Mouse (Mus musculus): Measurements from ENCODE around the gene Fem1b.
"Not testable (repeated sequence)": the region's sequence is repeated elsewhere in the genome, so short reads cannot be mapped to it uniquely, and the experiment has no call there.

Gene Fem1b

DNA sequence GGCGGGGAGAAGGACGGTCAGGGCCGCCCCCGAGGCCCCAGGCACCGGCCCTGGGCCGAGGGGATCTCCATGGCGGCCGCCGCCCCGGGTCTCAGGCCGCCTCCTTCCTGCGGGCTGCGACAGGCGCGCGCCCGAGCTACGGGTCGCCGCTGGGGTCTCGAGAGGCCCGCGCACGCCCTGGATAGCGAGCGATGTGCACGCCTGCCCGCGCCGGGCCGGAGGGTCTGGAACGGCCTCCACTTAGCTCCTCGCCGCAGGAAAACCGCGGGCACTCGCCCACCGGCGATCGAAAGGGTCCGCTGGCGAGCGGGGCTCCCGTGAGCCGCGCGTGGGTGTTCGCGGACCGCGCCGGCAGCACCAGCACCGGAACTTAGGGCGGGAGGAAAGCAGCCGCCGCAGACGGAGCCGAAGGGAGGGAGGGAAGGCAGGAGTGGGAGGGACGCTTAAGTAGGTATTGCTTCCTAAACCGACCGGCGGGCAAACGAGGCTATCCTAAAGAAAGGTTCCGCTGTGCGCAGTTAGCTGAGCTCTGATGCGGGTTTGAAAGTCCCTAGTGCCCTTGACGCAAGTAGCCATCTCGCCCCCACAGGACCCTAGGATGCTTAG is at the start of gene Fem1b:
Fem1b (minus strand) TSS at position 419 of the 606 bp plus-strand sequence.
- peak; percentile 91 to 95 for DNase-seq

DNA sequence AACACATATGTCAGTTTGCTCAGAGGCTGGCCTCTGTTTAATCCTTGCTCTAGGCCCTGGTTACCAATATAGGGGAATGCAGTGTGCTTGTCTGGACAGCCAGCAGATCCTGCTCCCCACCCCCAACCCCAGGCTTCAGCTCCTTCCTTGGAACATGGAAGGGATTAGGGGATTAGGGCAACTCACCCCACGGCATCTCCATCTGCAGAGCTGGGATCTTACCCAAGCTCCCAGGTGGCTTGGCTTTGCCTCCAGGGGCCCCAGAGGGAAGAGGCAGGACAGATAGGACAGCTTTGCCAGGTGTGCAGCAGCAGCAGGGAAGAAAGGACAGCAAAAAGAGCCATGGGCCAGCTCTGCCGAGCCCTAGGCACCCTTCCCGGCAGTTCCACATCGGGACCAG is 49.1 kb upstream of the Fem1b start:
- no peak for DNase-seq

DNA sequence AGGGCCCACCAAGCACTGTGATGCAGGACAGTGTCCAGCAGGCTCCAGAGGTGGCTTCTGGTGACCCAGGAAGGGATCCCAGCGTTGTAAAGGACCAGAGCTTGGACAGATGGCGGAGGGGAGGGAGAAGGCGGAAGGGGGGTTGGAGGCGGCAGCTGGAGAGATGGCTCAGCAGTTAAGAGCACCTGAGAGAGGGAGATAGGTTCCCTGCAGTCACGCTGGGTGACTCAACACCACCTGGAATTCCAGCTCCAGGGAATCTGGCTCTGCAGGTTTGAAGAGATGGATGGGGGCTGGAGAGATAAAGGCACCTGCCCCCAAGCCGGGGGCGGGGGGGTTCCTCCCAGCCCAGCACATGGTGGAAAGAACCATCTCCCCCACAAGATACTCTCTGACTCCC is 48.4 kb upstream of the Fem1b start:
- not testable (repeated sequence) for DNase-seq

DNA sequence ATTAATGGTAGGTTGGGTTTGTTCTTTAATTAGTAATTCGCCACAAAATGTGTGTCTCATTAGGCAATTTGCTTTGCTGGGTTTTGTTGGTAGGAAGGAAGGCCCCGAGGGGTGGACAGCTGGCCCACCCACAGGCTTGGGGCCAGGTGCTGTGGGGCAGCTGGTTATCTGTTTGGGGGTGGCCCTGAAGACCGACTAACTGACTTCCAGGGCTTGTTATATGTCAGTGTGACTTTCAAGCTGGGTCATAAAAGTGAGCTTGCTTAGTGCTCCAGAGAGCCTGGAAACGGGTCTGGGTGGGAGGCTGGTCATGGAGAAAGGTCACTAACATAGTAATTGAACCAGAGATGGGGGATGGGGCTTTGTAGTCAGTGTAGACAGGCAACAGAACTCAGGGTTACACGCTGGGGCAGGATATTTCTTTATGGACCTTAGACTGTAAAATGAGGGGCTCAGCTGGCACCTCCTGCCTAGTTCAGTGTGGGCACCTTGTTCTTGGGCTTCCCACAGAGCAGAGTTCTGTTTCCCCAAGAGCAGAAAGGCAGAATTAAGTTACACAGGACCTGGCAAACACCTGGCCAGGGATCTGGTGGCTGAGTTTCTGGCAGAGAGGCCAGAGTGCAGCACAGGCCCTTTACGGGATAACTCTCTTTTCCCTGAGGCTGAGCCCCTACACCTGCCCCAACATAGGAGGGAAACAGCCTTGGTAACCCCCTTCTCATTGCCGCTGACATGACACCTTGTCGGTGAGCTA is 46.7 kb upstream of the Fem1b start:
- peak; percentile 29 to 40 for DNase-seq

DNA sequence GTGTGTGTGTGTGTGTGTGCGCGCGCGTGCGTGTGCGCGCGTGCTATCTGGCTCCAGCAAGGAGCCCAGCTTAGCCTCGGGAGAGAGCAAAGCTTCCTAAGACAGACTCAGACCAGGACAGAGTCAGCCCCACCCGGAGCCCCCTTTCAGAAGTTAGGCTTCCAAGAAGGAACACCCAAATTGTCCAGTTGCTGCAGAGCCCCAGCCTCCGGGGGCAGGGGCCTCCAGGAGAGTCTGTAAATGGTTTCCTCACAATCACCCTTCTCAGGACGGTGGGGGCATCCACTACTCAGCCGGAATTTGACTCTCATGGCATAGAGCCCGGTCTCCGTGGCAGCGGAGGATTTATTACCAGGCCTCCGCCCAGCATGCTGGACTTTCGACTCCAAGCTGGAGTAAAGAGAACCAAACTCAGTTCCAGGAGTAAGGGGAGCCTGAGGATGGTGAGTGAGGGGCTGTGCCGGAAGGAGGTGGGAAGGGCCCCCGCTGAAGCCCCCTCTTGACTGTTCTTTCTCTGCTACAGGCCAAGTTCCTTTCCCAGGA is 46.1 kb upstream of the Fem1b start, which contains the start of gene Calml4:
Calml4 (plus strand) TSS at position 362 of the 543 bp plus-strand sequence.
- DNase-seq: peak; percentile 96 to 97

DNA sequence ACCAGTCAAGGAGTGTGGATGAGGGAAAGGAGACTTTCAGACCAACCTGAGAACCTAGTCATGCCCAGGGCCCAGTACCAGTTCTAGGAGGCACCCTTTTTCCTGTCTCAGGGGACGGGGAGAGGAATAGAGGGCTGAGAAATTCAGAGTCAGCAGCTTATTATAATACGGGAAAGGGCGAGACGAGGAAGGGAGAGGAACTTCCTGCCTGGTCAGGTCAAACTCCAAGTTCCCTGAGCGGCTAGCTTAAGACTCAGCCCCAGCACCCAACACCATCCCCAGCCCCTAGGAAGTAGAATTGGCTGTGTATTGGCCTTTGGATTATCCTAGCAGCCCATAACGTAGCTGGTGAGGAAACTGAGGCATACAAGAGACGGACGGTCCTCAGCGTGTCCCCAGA is 45.5 kb upstream of the Fem1b start:
- peak; percentile 74 to 87 for DNase-seq

DNA sequence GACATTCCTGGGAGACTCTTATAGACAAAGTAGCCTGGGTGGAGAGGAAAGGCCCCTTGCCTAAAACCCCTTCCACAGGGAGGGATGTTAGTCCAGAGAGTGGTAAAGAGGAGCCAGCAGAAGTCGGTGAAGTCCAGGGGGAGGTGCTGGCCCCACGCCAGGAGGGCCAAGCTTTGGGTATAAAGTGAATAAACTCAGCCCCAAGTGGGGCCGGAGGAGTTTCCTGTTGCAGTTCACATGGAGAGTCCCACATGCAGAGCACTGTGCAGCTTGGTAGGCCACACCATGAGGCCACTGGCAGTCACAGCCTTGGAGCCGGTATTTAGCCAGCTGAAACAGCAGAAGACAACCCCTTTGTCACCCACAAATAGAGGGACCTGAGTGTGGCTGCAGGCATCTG is 42.7 kb upstream of the Fem1b start:
- DNase-seq: peak; percentile 51 to 65

DNA sequence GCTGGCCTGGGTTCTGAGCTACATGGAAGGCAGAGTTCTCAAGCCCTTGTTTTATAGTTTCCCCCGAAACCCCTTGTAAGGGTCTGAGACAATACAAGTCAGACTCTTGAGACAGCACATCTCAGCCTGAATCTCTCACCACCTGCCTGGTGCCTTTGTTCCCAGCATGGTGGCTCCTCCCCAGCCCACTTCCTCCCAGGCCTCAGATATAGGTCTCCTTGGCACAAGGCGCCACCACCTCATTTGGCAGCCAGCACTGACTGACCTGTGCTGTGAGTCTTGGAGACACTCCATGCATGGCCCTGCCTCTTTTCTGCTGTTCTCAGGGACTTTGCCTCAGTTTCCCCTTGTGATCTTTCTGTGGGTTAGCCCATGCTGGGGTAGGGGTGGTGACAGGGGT is 39.8 kb upstream of the Fem1b start:
- DNase-seq: no peak

DNA sequence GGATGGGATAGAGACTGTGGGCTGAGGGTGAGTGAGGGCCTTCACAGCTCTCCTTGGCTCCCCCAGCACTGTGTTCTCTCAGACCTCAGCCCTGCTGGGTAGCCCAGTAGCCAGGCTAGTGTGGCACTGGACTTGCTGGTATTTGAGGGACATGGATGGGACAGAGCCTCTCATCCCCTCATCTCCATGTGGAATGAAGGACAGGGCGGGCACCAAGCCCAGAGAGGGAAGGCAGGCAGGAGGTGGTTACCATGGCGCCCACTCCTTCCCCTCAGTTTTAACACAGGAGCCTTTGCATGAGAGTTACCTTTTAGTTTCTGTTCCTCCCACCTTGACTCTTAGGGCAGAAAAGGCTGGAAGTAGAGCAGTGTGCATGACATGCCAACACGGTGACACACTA is 36.9 kb upstream of the Fem1b start:
- DNase-seq: no peak

DNA sequence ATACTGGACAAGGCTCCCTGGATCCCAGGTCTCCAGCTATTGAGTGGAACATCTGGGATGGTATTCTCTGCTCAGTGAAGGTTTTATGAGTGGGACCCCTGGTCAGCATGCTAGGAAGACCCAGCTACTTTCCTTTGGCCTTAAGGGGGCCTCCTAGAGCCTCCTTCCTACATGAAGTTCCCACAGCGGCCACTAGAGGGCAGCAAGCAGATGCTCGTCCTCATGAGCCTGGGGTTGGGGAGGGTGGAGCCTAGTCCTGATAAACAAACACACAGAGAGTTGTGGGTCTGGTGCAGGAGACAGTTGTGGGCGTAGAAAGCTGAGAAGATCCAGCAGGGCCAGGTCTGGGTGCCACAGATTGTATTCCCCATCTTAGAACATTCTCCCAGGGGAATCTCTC is 36.0 kb upstream of the Fem1b start:
- peak; percentile 87 to 95 for DNase-seq

DNA sequence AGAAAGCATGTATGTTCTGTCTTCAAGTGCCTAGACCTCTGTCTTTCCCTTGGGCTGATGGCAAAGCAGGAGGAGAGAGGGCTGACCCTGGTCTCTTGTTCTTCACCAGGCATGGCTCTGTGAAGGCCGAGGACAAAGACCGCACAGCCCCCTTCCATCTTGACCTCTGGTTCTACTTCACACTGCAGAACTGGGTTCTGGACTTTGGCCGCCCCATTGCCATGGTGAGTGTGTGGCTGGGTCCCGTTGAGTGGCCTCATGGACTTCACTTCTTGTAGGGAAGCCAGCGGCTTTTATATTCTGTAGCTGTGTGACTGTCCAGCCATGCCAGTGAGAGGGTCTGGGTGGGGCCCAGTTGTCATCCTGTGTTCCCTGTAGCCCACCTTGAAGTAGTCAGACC is 32.7 kb upstream of the Fem1b start:
- DNase-seq: peak; percentile 60 to 83

DNA sequence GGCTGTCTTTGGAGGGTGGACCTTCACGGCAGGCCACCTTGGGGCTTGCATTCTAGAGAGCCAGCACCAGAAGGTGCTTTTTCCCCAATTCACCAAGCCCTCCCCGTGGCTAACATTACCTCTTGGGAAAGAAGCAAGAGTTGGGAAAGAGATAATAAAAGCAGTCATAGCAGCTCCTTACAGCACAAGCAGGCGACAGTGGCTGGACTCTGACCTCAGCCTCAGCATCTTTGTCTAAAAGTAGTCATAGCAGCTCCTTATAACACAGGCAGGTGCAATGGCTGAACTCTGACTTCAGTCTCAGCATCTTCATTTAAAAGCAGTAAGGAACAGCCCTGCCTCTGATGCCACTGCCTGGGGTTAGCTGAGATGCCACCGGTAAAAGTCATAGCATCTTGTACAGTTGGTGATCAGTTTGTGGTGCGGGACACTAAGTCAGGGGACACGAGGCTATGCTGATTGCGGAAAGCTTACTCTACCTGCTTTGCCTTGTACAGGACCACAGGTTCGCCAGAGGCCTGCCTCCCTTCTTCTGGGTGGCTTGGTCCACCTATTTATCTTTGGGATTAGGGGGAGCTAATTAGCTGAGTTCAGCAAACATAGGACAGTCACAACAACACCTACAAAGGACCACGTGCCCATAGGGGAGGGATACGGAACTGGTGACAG is 31.8 kb upstream of the Fem1b start:
- DNase-seq: no peak

DNA sequence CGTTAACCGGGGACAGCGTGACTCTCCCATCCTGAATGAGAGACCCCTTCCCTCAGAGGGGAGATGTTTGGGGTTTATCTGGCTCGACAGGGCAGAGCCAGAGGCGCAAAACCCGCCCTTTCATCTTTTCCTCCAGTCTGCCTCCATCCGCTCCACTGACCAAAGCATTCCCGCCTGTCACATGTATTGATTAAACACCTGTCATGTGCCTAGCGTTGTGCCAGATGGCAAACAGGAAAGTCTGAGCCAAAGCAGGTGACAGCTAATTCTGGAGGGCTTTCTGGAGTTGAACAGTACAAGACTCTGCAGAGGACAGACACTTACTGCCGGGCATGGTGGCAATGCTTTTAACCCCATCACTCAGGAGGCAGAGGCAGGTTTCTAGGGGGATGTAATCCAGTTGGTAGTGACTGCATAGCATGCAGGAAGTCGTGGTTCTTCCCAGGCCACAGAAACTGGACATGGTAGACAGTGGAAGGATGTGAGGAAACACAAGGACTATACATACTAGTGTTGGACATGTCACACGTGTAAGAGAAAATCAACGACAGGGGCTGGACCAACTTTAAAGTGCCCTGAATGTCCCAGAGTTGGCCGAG is 27.5 kb upstream of the Fem1b start:
- peak; percentile 42 to 57 for DNase-seq

DNA sequence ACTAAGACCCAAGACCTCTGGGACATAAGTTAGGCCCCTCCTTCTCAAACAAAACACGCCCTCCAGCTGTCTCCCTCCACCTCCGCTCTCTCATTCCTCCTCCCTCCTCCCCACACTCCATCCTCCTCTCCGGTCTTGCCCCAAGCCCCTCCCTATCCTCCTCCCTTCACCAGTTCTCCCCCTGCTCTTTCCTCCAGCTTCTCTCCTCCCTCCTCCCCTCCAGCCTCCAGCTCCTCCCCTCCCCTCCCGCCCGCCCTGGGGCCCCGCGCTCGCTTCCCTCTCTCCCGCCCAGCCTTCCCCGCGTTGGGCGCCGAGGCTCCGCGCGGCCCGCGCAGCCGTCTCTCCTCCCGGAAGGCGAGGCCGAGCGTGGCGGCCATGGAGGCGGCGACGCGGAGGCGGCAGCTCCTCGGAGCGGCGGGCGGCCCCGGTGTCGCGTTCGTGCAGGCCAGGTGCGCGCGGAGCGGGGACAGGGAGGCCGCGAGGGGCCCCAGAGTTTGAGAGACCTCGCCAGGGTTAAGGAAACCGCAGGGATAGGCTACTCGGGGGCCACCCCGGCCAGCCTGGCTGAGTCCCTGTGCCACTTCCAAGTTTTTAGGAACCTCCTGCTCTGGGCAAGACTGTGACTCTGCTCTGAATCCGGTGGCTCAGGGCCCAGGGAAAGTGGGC is 26.9 kb upstream of the Fem1b start, which contains the start of gene Cln6:
Cln6 (plus strand) TSS at position 280 of the 666 bp plus-strand sequence.
- peak; percentile 78 to 92 for DNase-seq

DNA sequence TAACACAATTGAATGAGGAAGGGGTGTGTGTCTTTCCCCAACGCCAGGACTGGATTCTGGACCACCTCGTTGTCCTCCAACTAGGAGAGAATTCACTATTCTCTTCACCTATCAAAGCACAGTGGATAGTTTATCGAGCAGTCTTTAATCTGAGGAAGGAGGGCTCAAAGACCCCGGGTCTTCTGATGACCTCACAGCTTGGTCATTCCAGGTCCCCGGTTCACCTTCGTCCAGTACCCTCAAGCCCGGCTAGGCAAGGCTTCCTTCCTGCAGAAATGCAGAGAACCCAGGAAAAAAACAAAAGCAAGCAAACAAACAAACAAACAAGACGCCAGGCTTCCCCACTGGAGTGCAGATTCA is 26.4 kb upstream of the Fem1b start:
- DNase-seq: no peak

DNA sequence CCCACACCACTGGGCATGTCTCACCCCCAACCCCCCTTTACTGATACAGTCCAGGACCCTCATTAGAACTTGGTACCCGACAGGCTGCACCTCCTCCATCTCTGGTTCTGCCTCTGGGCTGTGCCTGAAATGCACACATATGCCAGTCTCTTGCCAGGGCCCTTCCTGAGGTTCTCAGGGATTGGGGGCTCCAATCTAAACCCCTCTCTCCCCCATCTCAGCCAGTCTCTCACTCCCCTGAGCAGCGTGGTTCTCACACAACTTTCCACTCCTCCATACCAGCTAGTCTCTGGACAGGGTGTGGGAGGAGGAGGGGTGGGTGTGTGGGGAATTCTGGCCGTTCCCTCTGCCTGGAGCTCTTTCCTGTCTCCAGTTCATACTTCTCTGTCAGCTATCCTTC is 25.9 kb upstream of the Fem1b start:
- no peak for DNase-seq

DNA sequence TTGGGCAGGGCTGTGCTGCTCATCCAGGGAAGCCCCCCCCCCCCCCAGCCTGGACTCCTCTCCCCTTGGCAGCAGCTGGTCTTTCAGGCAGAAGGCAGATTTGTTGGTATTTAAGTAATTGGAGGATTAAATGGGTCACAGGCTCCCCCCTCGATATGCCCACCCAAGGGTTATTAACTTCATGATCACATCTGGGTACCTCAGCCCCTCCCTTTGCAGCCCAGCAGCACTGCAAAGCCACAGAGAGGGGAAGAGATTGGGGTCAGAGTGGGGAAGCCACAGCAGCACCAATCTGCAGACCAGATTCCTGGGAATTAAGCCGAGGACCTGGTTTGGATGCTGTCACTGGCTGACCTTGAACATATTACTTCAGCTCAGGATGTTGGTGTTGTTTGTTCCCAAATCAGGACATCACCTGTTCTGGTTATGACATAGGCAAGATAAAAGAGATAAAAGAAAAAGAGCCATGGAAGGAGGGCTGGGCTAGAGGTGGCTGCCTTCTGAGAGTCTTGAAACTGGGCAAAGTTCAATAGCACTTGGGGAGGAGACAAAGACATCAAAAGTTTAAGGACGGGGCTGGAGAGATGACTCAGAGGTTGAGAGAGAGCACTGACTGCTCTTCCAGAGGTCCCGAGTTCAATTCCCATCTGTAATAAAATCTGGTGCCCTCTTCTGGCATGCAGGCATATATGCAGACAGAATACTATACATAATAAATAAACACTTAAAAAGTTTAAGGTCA is 24.1 kb upstream of the Fem1b start:
- no peak for DNase-seq

DNA sequence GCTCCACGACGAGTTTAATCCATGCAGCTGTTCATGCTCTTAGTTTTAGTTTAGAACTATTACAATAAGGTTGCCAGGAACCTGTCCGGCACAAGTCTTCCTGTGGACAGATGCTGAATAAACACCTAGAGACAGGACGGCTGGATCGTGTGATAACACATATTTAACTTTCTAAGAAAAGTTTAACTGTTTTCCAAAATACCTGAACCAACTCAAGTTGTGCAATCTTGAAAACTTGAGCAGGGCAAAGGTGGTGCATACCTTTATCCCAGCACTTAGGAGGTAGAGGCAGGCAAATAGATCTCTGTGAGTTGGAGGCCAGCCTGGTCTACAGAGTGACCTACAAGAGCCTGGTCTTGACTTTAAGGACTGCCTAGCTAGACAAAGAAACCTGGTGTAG is 23.2 kb upstream of the Fem1b start:
- DNase-seq: no peak

DNA sequence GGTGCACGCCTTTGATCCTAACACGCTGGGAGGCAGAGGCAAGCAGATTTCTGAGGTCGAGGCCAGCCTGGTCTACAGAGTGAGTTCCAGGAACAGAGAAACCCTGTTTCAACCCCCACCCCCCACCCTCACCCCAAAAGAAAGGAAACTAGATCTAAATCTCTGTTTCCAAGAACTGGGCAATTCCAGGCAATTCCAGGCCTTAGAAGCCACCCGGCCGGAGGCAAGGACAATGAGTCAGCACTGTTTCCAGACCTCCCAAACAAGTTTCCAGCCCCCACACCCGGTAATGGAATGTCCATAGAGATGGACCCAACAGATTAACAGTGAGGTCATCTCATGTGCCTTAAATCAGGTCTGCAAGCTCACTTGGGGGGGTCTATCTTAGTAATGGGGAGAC is 18.1 kb upstream of the Fem1b start:
- no peak for DNase-seq

DNA sequence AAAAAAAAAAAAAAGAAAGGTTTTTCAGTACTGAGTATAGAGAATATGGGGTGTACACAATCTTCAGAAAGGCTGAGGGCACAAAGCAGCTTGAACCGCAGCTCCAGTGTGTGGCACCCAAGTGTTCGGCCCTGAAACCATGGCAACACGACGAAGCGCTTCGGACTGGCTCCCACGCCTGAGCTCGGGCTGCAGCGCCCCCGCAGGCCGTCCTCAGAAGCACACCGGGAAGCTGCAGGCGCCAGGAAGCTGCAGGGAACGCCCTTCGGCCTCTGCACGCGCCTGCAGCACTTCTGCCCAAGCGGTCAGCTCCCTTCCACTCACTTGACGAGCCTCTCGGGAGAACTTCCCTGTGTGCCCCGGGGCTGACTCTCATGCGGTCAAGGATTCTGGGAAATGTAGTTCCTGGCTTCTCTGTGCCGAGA is 16.9 kb upstream of the Fem1b start:
- peak; percentile 98 to 99 for DNase-seq

DNA sequence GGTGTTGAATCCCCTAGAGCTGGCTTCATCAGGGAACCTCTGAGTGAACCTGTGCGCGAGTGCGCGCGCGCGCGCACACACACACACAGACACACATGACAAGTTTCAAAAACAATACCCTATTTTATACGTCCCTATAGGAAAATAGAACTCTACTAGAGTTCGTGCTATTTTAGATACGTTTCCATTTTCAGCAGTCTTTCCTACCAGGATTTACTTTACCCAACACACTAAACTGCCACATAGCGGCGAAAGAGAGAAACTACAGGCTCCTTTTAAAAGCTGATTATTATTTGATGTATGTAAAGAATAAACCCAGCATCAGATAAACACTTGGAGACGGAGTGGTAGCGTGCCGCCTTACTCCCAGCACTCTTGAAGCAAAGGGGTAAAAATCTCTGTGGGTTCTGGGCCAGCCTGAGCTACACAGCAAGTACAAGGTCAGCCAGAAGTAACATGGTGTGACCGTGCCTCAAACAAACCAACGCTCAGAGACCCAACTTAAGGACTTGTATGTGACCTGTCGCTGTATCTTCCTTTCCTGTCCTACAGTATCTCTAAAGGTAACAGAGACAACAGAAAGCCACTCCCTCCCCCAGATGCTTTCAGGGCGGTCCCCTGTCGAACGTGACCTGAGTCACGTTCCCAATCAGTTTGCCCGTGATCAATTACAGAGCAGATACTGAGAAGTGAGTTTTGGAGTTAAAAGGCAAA is 16.4 kb upstream of the Fem1b start:
- peak in 1 of 2 experiments; percentile 46 for DNase-seq

All from kidney, postnatal 25 days (tissue).